Mouse (Mus musculus) stomach, embryonic 16.5 days (tissue): ENCODE data around the gene Nr4a1. TPM values are rescaled to one million over a fixed set of nuclear protein-coding genes. Genes with fewer than 3 reads are reported as not detected.

ENCODE experiments used
- ATAC-seq: fragments of 200-750 bp; cut with Nextera tagmentation; 2 replicates; pipeline ENCODE4 v1.8.0; 2017; ENCODE audit warnings: moderate number of reproducible peaks, moderate TSS enrichment; ENCODE audit not compliant: insufficient read depth, low FRiP score
- H3K27ac ChIP-seq: fragments of 300-500 bp; sonication (generic); 2 replicates; pipeline ENCODE4 v1.5.1; 2014; ENCODE audit warnings: low read length
- H3K27me3 ChIP-seq: fragments of 300-500 bp; sonication (generic); 2 replicates; pipeline ENCODE4 v1.6.1; 2014; ENCODE audit warnings: low read length, control low read depth, mixed read lengths; ENCODE audit not compliant: control insufficient read depth, insufficient read depth
- H3K36me3 ChIP-seq: fragments of 300-500 bp; sonication (generic); 2 replicates; pipeline ENCODE4 v1.6.1; 2014; ENCODE audit warnings: low read length; ENCODE audit not compliant: control insufficient read depth, insufficient read depth
- H3K4me1 ChIP-seq: fragments of 300-500 bp; sonication (generic); 2 replicates; pipeline ENCODE4 v1.6.1; 2014; ENCODE audit warnings: low read length, control low read depth, mixed read lengths; ENCODE audit not compliant: control insufficient read depth, insufficient read depth
- H3K4me2 ChIP-seq: fragments of 300-500 bp; sonication (generic); 2 replicates; pipeline ENCODE4 v1.6.1; 2014; ENCODE audit warnings: low read depth, low read length, mixed read lengths
- H3K4me3 ChIP-seq: fragments of 300-500 bp; sonication (generic); replicated peaks from 2 replicates; pipeline ENCODE4 v1.5.1; 2014; ENCODE audit warnings: mild to moderate bottlenecking, low read length
- H3K9ac ChIP-seq: fragments of 300-500 bp; sonication (generic); 2 replicates; pipeline ENCODE4 v1.6.1; 2014; ENCODE audit warnings: low read length
- H3K9me3 ChIP-seq: fragments of 300-500 bp; sonication (generic); replicated peaks from 2 replicates; pipeline ENCODE4 v1.6.1; 2016; ENCODE audit warnings: low read length, control low read depth; ENCODE audit not compliant: control insufficient read depth
- WGBS: fragments of 180-500 bp; shearing (Covaris S2); extraction: QIAGEN DNeasy Blood & Tissue Kit; methylation state at CpG from one replicate; pipeline ENCODE4 v1.1.7; 2014; 5-methylcytosine and 5-hydroxymethylcytosine counted together
- polyA plus RNA-seq: library from polyadenylated mRNA; unstranded; fragments of >200 nt; fragmentation: Nextera tagmentation; extraction: Ambion mirVana; gene quantifications from 2 replicates; pipeline ENCODE4 v1.2.1, GENCODE M21; 2015

Gene Nr4a1
- polyA plus RNA-seq, 1 experiment from 2014 or later, result 13.3 TPM

DNA sequence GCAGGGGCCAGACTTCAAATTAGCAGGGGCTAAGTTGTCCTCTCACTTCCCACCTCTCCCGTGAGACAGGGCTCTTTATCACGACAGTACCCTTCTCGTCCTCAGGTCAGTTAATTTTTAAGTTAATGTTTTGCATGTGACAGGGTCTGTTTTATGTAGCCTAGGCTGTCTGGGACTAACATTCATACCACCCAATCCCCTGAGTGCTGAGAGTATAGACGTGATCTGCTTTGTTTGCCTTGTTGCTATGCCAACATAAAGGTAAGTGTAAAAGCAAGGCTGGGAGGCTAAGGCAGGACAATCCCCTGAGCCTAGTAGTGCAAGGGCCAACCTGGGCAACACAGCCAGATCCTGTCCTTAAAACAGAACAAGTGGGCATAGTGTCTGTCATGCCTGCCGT lies 55.4 kb downstream of the Nr4a1 start:
- Histone ChIP-seq H3K4me2 (no peak overlapping the region), H3K27me3 (no peaks in the 10 kb centered on the region), H3K4me3 (no peak overlapping the region), H3K4me1 (peaks cover 13% of the 10 kb centered on the region), H3K27ac (peak overlapping the region; percentile 21), H3K36me3 (no peaks in the 10 kb centered on the region), H3K9ac (no peak overlapping the region), H3K9me3 (no peaks in the 10 kb centered on the region)
- WGBS, result 28% methylated on average over 5 of the region's 5 CpGs
- no peak for ATAC-seq

DNA sequence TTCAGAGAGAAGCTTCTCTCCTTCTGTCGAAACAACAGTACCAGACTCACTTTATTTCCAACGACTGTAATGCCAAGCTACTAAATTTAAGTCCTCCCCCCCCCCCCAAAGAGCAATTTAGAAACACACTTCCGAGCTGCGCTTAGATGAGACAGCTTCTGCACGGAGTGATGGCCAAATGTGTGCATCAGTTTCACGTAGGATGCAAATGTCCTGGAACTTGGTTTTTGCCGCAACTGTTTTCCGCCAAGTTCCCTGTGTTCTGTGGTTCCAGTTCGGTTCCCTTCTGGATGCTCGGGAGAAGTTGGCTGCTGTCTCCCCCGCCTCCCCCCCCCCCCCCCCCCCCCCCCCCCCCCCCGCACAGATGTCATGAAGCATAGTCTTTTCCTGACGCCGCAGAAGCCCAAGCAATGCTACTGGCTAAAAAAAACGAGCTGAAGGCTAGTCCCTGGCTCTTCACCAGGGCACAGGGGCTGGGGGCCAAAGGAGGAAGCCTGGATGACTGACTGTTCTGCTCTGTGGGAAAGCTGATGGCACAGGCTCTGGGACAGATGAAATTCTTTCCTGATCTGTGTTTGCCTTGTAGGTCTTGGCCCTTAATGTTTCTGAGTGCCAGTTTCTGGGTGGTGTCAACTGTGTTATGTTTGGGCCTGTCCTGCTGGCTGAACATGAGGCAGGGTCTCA lies 57.2 kb downstream of the Nr4a1 start:
- H3K27ac ChIP-seq, result no peak overlapping the region
- no peaks in the 10 kb centered on the region for H3K9me3 ChIP-seq
- H3K4me2 ChIP-seq, result no peak overlapping the region
- H3K4me3 ChIP-seq, result no peak overlapping the region
- no peaks in the 10 kb centered on the region for H3K27me3 ChIP-seq
- H3K9ac ChIP-seq, result no peak overlapping the region
- ATAC-seq, result no peak
- no peaks in the 10 kb centered on the region for H3K36me3 ChIP-seq
- peaks cover 16% of the 10 kb centered on the region for H3K4me1 ChIP-seq
- 44% methylated on average over 13 of the region's 15 CpGs for WGBS

DNA sequence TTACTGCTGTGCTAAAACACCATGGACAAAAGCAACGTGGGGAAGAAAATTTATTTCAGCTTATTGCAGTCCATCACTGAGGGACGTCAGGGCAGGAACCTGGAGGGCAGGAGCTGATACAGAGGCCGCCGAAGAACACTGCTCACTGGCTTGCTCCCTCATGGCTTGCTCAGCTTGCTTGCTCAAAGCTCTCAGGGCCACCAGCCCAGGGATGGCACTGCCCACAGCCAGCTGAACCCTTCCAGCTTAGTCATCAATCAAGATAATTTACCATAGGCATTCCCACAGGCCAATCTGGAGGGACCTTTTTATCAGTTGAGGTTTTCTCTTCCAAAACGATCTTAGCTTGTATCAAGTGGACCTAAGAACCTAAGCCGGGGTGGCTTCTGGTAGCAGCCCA lies 57.9 kb downstream of the Nr4a1 start:
- Histone ChIP-seq H3K4me2 (no peak overlapping the region), H3K9ac (no peak overlapping the region), H3K4me1 (peaks cover 16% of the 10 kb centered on the region), H3K36me3 (no peaks in the 10 kb centered on the region), H3K27me3 (no peaks in the 10 kb centered on the region), H3K4me3 (no peak overlapping the region), H3K27ac (no peak overlapping the region), H3K9me3 (no peaks in the 10 kb centered on the region)
- no peak for ATAC-seq
- WGBS, result 69% methylated on average over 6 of the region's 6 CpGs

DNA sequence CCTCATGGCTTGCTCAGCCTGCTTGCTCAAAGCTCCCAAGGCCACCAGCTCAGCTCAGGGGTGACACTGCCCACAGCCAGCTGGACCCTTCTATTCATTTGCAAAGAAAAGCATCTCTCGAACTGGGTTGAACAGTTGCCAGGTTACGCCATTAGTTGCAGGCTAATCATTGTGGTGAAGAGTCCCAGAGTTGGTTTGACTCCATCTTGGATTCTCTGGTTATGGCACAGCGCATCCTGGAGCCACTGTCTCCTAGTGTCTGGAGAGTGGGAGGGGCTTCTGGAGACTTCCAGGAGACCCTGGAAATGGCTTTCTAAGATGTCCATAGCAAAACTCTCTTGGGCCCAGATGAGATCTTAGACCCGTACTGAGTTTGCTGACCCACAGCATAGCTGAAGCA lies 61.3 kb downstream of the Nr4a1 start:
- Histone ChIP-seq H3K9me3 (no peaks in the 10 kb centered on the region), H3K27ac (no peak overlapping the region), H3K27me3 (no peaks in the 10 kb centered on the region), H3K36me3 (no peaks in the 10 kb centered on the region), H3K4me3 (no peak overlapping the region), H3K4me2 (peak overlapping the region; percentile 58; the same call in 1 of the 2 replicates), H3K4me1 (peaks cover 13% of the 10 kb centered on the region; the same call in 1 of the 2 replicates), H3K9ac (no peak overlapping the region)
- peak; percentile 1; the same call in 1 of the 2 replicates for ATAC-seq
- WGBS, result 86% methylated on average over 4 of the region's 4 CpGs

DNA sequence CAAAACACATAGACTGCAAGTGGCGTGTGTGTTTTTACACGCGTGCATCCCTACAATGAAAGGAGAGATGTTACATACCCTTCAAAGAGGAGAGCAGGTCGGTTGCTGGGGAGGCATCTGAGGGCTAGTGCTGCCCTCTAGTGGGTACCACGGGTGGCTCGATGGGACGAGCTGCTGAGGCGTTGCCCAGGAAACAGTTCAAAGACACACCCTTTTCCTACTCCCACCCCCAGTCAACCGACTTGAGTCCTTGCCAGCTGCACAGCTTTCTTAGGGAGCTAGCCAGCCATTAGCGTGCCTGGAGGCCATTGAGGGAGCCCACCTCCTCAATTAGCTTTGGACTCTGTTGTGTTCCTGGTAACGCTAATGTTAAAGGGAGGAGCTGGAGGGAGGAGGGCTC lies 61.8 kb downstream of the Nr4a1 start:
- Histone ChIP-seq H3K9me3 (no peaks in the 10 kb centered on the region), H3K9ac (peak overlapping the region; percentile 56; the same call in 1 of the 2 replicates)
- ATAC-seq, result peak; percentile 70; the same call in 1 of the 2 replicates

DNA sequence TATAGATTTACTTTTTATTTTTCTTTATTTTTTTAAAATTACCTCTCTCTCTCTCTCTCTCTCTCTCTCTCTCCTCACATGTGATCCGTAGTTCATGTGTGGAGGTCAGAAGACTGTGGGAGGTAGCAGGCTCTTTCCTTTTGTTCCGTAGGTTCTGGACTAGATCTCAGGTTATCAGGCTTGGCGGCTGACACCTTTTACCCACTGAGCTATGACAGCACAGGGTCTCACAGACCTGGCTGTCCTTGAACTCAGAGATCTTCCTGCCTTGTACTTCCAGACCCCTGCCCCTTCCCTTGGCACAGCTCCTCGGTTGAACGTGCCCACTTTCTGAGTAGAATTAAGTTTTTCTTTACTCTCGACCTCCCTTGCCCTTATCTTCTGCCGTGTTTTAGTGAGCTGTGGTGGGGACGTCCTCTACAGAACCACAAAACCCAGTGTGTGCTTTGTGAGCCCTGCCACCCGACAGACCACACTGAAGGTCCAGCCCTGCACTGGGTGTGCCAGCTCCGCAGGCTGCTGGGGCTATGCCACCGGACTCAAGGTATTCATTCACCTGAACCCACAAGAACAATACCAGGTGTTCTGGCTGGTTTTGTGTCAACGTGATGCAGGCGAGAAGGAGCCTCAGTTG lies 62.3 kb downstream of the Nr4a1 start:
- H3K4me1 ChIP-seq, result peaks cover 20% of the 10 kb centered on the region; the same call in 1 of the 2 replicates
- WGBS, result 51% methylated on average over 13 of the region's 13 CpGs
- H3K4me3 ChIP-seq, result peak overlapping the region; percentile 45
- ATAC-seq, result no peak
- H3K27me3 ChIP-seq, result no peaks in the 10 kb centered on the region
- H3K27ac ChIP-seq, result no peak overlapping the region
- H3K9ac ChIP-seq, result peak overlapping the region; percentile 56; the same call in 1 of the 2 replicates
- H3K36me3 ChIP-seq, result no peaks in the 10 kb centered on the region
- peak overlapping the region; percentile 58 for H3K4me2 ChIP-seq
- no peaks in the 10 kb centered on the region for H3K9me3 ChIP-seq

More for the DNA sequence above, 61.8 kb downstream of the Nr4a1 start:
- no peaks in the 10 kb centered on the region for H3K36me3 ChIP-seq
- under 1% methylated on average over 11 of the region's 11 CpGs for WGBS
- no peak overlapping the region for H3K27ac ChIP-seq
- peak overlapping the region; percentile 45 for H3K4me3 ChIP-seq
- H3K27me3 ChIP-seq, result no peaks in the 10 kb centered on the region
- peaks cover 14% of the 10 kb centered on the region; the same call in 1 of the 2 replicates for H3K4me1 ChIP-seq
- H3K4me2 ChIP-seq, result peak overlapping the region; percentile 58

DNA sequence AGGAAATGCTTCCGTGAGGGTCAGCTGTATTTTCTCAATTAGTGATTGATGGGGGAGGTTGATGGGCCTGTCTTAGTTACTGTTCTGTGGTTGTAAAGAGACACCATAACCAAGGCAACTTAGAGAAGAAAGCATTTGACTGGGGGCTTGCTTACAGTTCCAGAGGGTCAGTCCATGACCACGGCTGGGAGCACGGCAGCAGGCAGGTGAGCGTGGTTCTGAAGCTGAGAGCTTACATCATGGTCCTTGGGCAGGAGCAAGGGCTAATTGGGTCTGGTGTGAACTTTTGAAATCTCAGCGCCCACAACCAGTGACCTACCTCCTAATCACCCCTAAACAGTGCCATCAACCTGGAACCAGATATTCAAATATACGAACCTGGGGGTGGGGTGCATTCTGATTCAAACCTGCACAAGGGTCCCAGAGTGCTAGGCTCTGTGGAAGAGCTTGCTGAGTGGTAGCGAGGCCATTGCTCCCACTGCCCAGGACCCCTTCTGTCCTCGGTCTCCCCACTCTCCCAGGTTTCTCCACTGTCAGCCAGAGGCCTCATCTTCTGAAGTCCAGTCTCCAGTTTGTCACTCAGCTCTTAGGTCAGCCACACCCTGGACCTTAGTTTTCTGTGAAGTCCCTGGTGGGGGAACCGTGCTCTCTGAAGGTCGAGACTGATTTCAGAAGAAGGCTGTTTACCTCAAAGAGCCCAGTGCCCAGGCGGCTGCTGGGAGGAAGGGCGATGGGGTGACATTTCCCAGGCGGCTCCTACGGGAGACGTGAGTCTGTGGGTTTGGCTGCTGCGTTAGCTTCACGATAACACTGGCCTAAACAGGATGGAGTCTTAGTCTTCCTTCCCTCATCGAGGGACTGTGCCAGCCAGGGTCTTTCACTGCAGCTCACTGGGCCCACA lies 63.1 kb downstream of the Nr4a1 start:
- Histone ChIP-seq H3K36me3 (no peaks in the 10 kb centered on the region), H3K4me3 (no peak overlapping the region), H3K27me3 (no peaks in the 10 kb centered on the region), H3K4me1 (peaks cover 25% of the 10 kb centered on the region; the same call in 1 of the 2 replicates), H3K9ac (no peak overlapping the region), H3K9me3 (no peaks in the 10 kb centered on the region), H3K4me2 (no peak overlapping the region), H3K27ac (peak overlapping the region; percentile 5; the same call in 1 of the 2 replicates)
- no peak for ATAC-seq
- 61% methylated on average over 18 of the region's 18 CpGs for WGBS

DNA sequence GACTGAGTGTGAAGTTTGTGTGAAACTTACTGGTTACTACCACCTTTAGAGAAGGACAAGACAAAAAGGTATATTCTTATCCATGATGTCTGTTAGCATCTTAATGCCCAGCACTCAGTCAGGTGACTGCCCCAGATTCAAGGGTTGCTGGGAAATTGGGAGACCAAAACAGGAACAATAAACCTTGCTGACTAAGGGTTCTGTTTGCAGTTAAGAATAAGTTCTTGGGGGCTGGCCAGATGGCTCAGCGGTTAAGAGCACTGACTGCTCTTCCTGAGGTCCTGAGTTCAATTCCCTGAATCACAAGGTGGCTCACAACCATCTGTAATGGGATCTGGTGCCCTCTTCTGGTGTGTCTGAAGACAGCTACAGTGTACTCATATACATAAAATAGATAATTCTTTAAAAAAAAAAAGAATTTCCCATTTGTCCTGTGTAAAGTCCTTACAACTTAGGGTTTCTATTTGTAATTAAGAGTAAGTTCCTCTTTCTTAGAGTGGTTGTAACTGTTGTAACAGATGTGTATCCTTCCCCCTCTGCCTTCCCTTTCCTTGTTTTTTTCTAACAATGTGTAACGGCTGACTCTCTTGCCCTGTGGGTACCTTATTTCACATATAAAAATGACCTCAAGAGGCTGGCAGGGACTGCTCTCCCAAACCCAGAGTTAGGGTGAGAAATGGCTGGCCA lies 63.9 kb downstream of the Nr4a1 start:
- 79% methylated on average over 2 of the region's 2 CpGs for WGBS
- Histone ChIP-seq H3K27ac (0 out of 2 replicates have a peak overlapping the region, but pooled peaks have one; percentile 5), H3K4me1 (peaks cover 25% of the 10 kb centered on the region; the same call in 1 of the 2 replicates), H3K9ac (no peak overlapping the region), H3K4me2 (no peak overlapping the region), H3K9me3 (no peaks in the 10 kb centered on the region), H3K27me3 (no peaks in the 10 kb centered on the region), H3K36me3 (no peaks in the 10 kb centered on the region), H3K4me3 (no peak overlapping the region)
- no peak for ATAC-seq
